Mouse (Mus musculus): ENCODE measurements at regions not wholly inside any gene's neighbourhood (a gene's known extent, or its start where the extent isn't known, plus 50 kb on each side); places are given as distances from the start of the nearest gene placed in this dataset.

GRCm38 (mm10) chr4:134990651-134991050 is 60.0 kb downstream of the Syf2 start:
- Histone ChIP-seq H3K4me3 (ENCODE audit: low read length) (no peak overlapping the region), H3K36me3 (ENCODE audit: control insufficient read depth, insufficient read depth, low read length) (no peaks in the 10 kb centered on the region), H3K9ac (ENCODE audit: low read length) (no peak overlapping the region), H3K27ac (ENCODE audit: low read length) (no peak overlapping the region), H3K9me3 (ENCODE audit: control insufficient read depth, low read length) (no peaks in the 10 kb centered on the region), H3K4me2 (ENCODE audit: low read depth, low read length) (no peak overlapping the region), H3K4me1 (replicated peaks; ENCODE audit: control insufficient read depth, insufficient read depth, low read length) (no peaks in the 10 kb centered on the region), H3K27me3 (ENCODE audit: control insufficient read depth, insufficient read depth, low read depth, low read length) (no peaks in the 10 kb centered on the region)
- ATAC-seq (ENCODE audit: low read depth): no peak
- WGBS: 82% methylated on average over 11 of the region's 11 CpGs

- Histone ChIP-seq H3K4me2 (ENCODE audit: low read depth, low read length) (no peak overlapping the region), H3K4me3 (ENCODE audit: low read length) (no peak overlapping the region), H3K27me3 (ENCODE audit: control insufficient read depth, insufficient read depth, low read depth, low read length) (no peaks in the 10 kb centered on the region), H3K36me3 (ENCODE audit: control insufficient read depth, insufficient read depth, low read length) (no peaks in the 10 kb centered on the region), H3K9me3 (ENCODE audit: control insufficient read depth, low read length) (no peaks in the 10 kb centered on the region), H3K4me1 (replicated peaks; ENCODE audit: control insufficient read depth, insufficient read depth, low read length) (no peaks in the 10 kb centered on the region), H3K27ac (ENCODE audit: low read length) (no peak overlapping the region), H3K9ac (ENCODE audit: low read length) (no peak overlapping the region)
- 52% methylated on average over 8 of the region's 8 CpGs for WGBS
- ATAC-seq (ENCODE audit: low read depth): no peak
Observed at GRCm38 (mm10) chr4:134993526-134994122, 62.9 kb downstream of the Syf2 start.

GRCm38 (mm10) chr4:134994205-134994604 is 63.5 kb downstream of the Syf2 start:
- Histone ChIP-seq H3K4me2 (ENCODE audit: low read depth, low read length) (no peak overlapping the region), H3K36me3 (ENCODE audit: control insufficient read depth, insufficient read depth, low read length) (no peaks in the 10 kb centered on the region), H3K27ac (ENCODE audit: low read length) (no peak overlapping the region), H3K9ac (ENCODE audit: low read length) (no peak overlapping the region), H3K4me3 (ENCODE audit: low read length) (no peak overlapping the region), H3K4me1 (replicated peaks; ENCODE audit: control insufficient read depth, insufficient read depth, low read length) (peaks cover 1% of the 10 kb centered on the region; the same call in 1 of the 2 replicates), H3K9me3 (ENCODE audit: control insufficient read depth, low read length) (no peaks in the 10 kb centered on the region), H3K27me3 (ENCODE audit: control insufficient read depth, insufficient read depth, low read depth, low read length) (no peaks in the 10 kb centered on the region)
- no peak for ATAC-seq (ENCODE audit: low read depth)
- WGBS: 77% methylated on average over 2 of the region's 2 CpGs

- WGBS: 77% methylated on average over 6 of the region's 6 CpGs
- Histone ChIP-seq H3K9ac (ENCODE audit: low read length) (no peak overlapping the region), H3K27me3 (ENCODE audit: control insufficient read depth, insufficient read depth, low read depth, low read length) (no peaks in the 10 kb centered on the region), H3K4me2 (ENCODE audit: low read depth, low read length) (no peak overlapping the region), H3K4me3 (ENCODE audit: low read length) (no peak overlapping the region), H3K4me1 (replicated peaks; ENCODE audit: control insufficient read depth, insufficient read depth, low read length) (peaks cover 4% of the 10 kb centered on the region; the same call in 1 of the 2 replicates), H3K36me3 (ENCODE audit: control insufficient read depth, insufficient read depth, low read length) (no peaks in the 10 kb centered on the region), H3K27ac (ENCODE audit: low read length) (no peak overlapping the region), H3K9me3 (ENCODE audit: control insufficient read depth, low read length) (no peaks in the 10 kb centered on the region)
- ATAC-seq (ENCODE audit: low read depth): no peak
Observed at GRCm38 (mm10) chr4:134994648-134995047, 64.0 kb downstream of the Syf2 start.

GRCm38 (mm10) chr4:134995052-134995451 is 64.4 kb downstream of the Syf2 start:
- Histone ChIP-seq H3K4me2 (ENCODE audit: low read depth, low read length) (no peak overlapping the region), H3K9me3 (ENCODE audit: control insufficient read depth, low read length) (no peaks in the 10 kb centered on the region), H3K27me3 (ENCODE audit: control insufficient read depth, insufficient read depth, low read depth, low read length) (no peaks in the 10 kb centered on the region), H3K4me1 (replicated peaks; ENCODE audit: control insufficient read depth, insufficient read depth, low read length) (peaks cover 4% of the 10 kb centered on the region; the same call in 1 of the 2 replicates), H3K36me3 (ENCODE audit: control insufficient read depth, insufficient read depth, low read length) (no peaks in the 10 kb centered on the region), H3K4me3 (ENCODE audit: low read length) (no peak overlapping the region), H3K27ac (ENCODE audit: low read length) (no peak overlapping the region), H3K9ac (ENCODE audit: low read length) (no peak overlapping the region)
- 17% methylated on average over 13 of the region's 13 CpGs for WGBS
- ATAC-seq (ENCODE audit: low read depth): no peak

GRCm38 (mm10) chr4:134996121-134996520 is 65.4 kb downstream of the Syf2 start:
- Histone ChIP-seq H3K27ac (ENCODE audit: low read length) (no peak overlapping the region), H3K9me3 (ENCODE audit: control insufficient read depth, low read length) (no peaks in the 10 kb centered on the region), H3K27me3 (ENCODE audit: control insufficient read depth, insufficient read depth, low read depth, low read length) (no peaks in the 10 kb centered on the region), H3K36me3 (ENCODE audit: control insufficient read depth, insufficient read depth, low read length) (no peaks in the 10 kb centered on the region), H3K4me2 (ENCODE audit: low read depth, low read length) (no peak overlapping the region), H3K4me1 (replicated peaks; ENCODE audit: control insufficient read depth, insufficient read depth, low read length) (peaks cover 4% of the 10 kb centered on the region; the same call in 1 of the 2 replicates), H3K4me3 (ENCODE audit: low read length) (no peak overlapping the region), H3K9ac (ENCODE audit: low read length) (no peak overlapping the region)
- no peak for ATAC-seq (ENCODE audit: low read depth)
- WGBS: 89% methylated on average over 6 of the region's 6 CpGs

- Histone ChIP-seq H3K27me3 (ENCODE audit: control insufficient read depth, insufficient read depth, low read depth, low read length) (no peaks in the 10 kb centered on the region), H3K9me3 (ENCODE audit: control insufficient read depth, low read length) (no peaks in the 10 kb centered on the region), H3K4me3 (ENCODE audit: low read length) (no peak overlapping the region), H3K9ac (ENCODE audit: low read length) (no peak overlapping the region), H3K36me3 (ENCODE audit: control insufficient read depth, insufficient read depth, low read length) (no peaks in the 10 kb centered on the region), H3K27ac (ENCODE audit: low read length) (no peak overlapping the region), H3K4me1 (replicated peaks; ENCODE audit: control insufficient read depth, insufficient read depth, low read length) (peaks cover 12% of the 10 kb centered on the region), H3K4me2 (ENCODE audit: low read depth, low read length) (no peak overlapping the region)
- ATAC-seq (ENCODE audit: low read depth): no peak
- 89% methylated on average over 26 of the region's 26 CpGs for WGBS
Observed at GRCm38 (mm10) chr4:134997461-134998434, 67.0 kb downstream of the Syf2 start.

- no peaks in the 10 kb centered on the region for H3K36me3 ChIP-seq (ENCODE audit: control insufficient read depth, insufficient read depth, low read length)
- H3K27me3 ChIP-seq (ENCODE audit: control insufficient read depth, insufficient read depth, low read depth, low read length): no peaks in the 10 kb centered on the region
- H3K4me1 ChIP-seq (replicated peaks; ENCODE audit: control insufficient read depth, insufficient read depth, low read length): peaks cover 15% of the 10 kb centered on the region
- 37% methylated on average over 12 of the region's 12 CpGs for WGBS
- no peak overlapping the region for H3K9ac ChIP-seq (ENCODE audit: low read length)
- no peak for ATAC-seq (ENCODE audit: low read depth)
- no peak overlapping the region for H3K4me3 ChIP-seq (ENCODE audit: low read length)
- H3K4me2 ChIP-seq (ENCODE audit: low read depth, low read length): no peak overlapping the region
- no peaks in the 10 kb centered on the region for H3K9me3 ChIP-seq (ENCODE audit: control insufficient read depth, low read length)
- no peak overlapping the region for H3K27ac ChIP-seq (ENCODE audit: low read length)
Observed at GRCm38 (mm10) chr4:134998928-134999658, 68.4 kb downstream of the Syf2 start.
